Comparison of ENCODE assay signal across 10 mouse cellular contexts in the genomic region with DNA sequence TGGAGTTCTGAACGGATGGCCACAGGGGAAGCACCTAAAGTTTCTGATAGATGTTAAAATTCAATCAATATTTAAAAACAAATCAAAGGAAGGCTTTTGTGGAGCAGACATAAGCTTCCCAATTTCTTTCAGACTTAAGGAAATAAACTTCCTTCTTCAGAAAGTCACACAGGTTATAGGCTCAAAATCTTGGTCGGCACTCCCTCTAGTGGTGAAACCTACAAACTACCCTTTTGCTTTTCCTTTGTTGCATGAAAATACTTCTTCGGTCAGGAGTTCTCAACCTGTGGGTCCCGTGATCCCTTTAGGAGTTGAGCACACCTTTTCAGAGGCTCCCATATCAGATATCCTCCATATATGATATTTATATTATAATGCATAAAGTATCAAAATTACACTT.
DNase-seq lines count a peak whose midpoint lies in the region; ATAC-seq and TF ChIP-seq lines count a peak whose summit lies in the region.
"Had no signal": no experiment of that assay in that cellular context is flagged by ENCODE, and none has a peak within 500 bp of the region (broad histone marks: within the 10 kb centered on the region; RNA-seq: fewer than 3 reads in every experiment).

No protein-coding gene starts in this region.

- DNase-seq in layer of hippocampus, adult 2 months (ENCODE audit: low spot score in 2 of 2), result peak; percentile 26 to 32
- DNase-seq in layer of hippocampus, adult 9-11 months, result no peak
- peak; percentile 34 for DNase-seq in ES-E14 (ENCODE audit: low read depth, low spot score)
- DNase-seq in brain, embryonic 14.5 days (ENCODE audit: low read depth), result peak; percentile 73
- DNase-seq in kidney, postnatal 4 days, result peak; percentile 6 to 14
- DNase-seq in retina, adult 2 months (ENCODE audit: low read depth, low spot score), result peak; percentile 6
- no peak for DNase-seq in thymus, postnatal 10 days (ENCODE audit: low spot score in 2 of 2)

- H3K4me2 ChIP-seq in forebrain, embryonic 12.5 days, result no peak overlapping the region
- H3K4me2 ChIP-seq: embryonic facial prominence, embryonic 12.5 days; limb, embryonic 12.5 days had no signal

- H3K9me3 ChIP-seq in ES-E14 (ENCODE audit: control insufficient read depth, insufficient read depth, low read depth, low read length), result no peaks in the 10 kb centered on the region
- H3K9me3 ChIP-seq in forebrain, embryonic 12.5 days, result no peaks in the 10 kb centered on the region
- H3K9me3 ChIP-seq: embryonic facial prominence, embryonic 12.5 days; limb, embryonic 12.5 days had no signal

- H3K4me1 ChIP-seq in ES-E14 (ENCODE audit: control insufficient read depth in 2 of 2, insufficient read depth in 2 of 2, low read length in 2 of 2, poor library complexity in 1 of 2), result no peaks in the 10 kb centered on the region
- H3K4me1 ChIP-seq in forebrain, embryonic 12.5 days, result no peaks in the 10 kb centered on the region
- H3K4me1 ChIP-seq: embryonic facial prominence, embryonic 12.5 days; limb, embryonic 12.5 days had no signal

- peak; percentile 49; the same call in 1 of the 2 replicates for ATAC-seq in forebrain, embryonic 12.5 days (ENCODE audit: low FRiP score)

- H3K27me3 ChIP-seq in forebrain, embryonic 12.5 days, result no peaks in the 10 kb centered on the region
- H3K27me3 ChIP-seq: embryonic facial prominence, embryonic 12.5 days; limb, embryonic 12.5 days had no signal

- peak; percentile 86 for TF ChIP-seq CTCF in layer of hippocampus, adult 2 months (conservative IDR thresholded peaks at IDR 0.05)
- TF ChIP-seq CTCF in brain, embryonic 14.5 days (IDR thresholded peaks at IDR 0.05; ENCODE audit: borderline replicate concordance, extremely low read depth, insufficient read depth, insufficient read length), result peak; percentile 49; the same call in 1 of the 2 replicates

- no peak overlapping the region for H3K27ac ChIP-seq in layer of hippocampus, adult 2 months
- H3K27ac ChIP-seq in ES-E14 (ENCODE audit: insufficient read depth, low read depth, low read length, poor library complexity, severe bottlenecking), result no peak overlapping the region
- no peak overlapping the region for H3K27ac ChIP-seq in forebrain, embryonic 12.5 days
- H3K27ac ChIP-seq: embryonic facial prominence, embryonic 12.5 days; limb, embryonic 12.5 days had no signal

- 34% methylated on average over 4 of the region's 4 CpGs for WGBS in forebrain, embryonic 12.5 days

- no peak for TF ChIP-seq POLR2A in brain, embryonic 14.5 days (IDR thresholded peaks at IDR 0.05; ENCODE audit: borderline replicate concordance, extremely low read depth, insufficient read depth, insufficient read length, poor library complexity, severe bottlenecking)

- no peaks in the 10 kb centered on the region for H3K36me3 ChIP-seq in ES-E14 (ENCODE audit: control insufficient read depth, insufficient read depth, low read length, poor library complexity, severe bottlenecking)
- no peaks in the 10 kb centered on the region for H3K36me3 ChIP-seq in forebrain, embryonic 12.5 days (replicated peaks)
- H3K36me3 ChIP-seq: embryonic facial prominence, embryonic 12.5 days; limb, embryonic 12.5 days had no signal

- no peak overlapping the region for H3K9ac ChIP-seq in ES-E14 (ENCODE audit: insufficient read depth, low read depth, low read length, poor library complexity, severe bottlenecking)
- H3K9ac ChIP-seq in forebrain, embryonic 12.5 days, result no peak overlapping the region
- H3K9ac ChIP-seq: embryonic facial prominence, embryonic 12.5 days; limb, embryonic 12.5 days had no signal

- in situ Hi-C loops in ES-E14 (cut with MboI; ENCODE audit: low sequenced_read_pairs in 2 of 2, unreplicated experiment in 2 of 2), result loop anchor here in 1 of 2 experiments (25.0 kb wide), 1 partner anchor 1174 kb away; no protein-coding TSS in a partner anchor

- no peak overlapping the region for H3K4me3 ChIP-seq in layer of hippocampus, adult 2 months
- no peak overlapping the region for H3K4me3 ChIP-seq in ES-E14 (ENCODE audit: insufficient read depth in 1 of 2, low read depth in 1 of 2, low read length in 2 of 2, poor library complexity in 1 of 2, severe bottlenecking in 1 of 2)
- no peak overlapping the region for H3K4me3 ChIP-seq in forebrain, embryonic 12.5 days (replicated peaks)
- H3K4me3 ChIP-seq: embryonic facial prominence, embryonic 12.5 days; limb, embryonic 12.5 days had no signal

TF ChIP-seq in ES-E14, 5 proteins besides CTCF, POLR2A, EP300 and RAD21:
- no peak for TF ChIP-seq ZNF384 (IDR thresholded peaks at IDR 0.05; ENCODE audit: low read depth, low read length)
- no peak for TF ChIP-seq CHD2 (IDR thresholded peaks at IDR 0.05; ENCODE audit: low read depth, low read length)
- no peak for TF ChIP-seq ZC3H11A (IDR thresholded peaks at IDR 0.05; ENCODE audit: borderline replicate concordance, low read depth, low read length)
- TF ChIP-seq MAFK (IDR thresholded peaks at IDR 0.05; ENCODE audit: insufficient read depth, low read depth, low read length), result no peak
- no peak for TF ChIP-seq HCFC1 (IDR thresholded peaks at IDR 0.05; ENCODE audit: borderline replicate concordance, insufficient read depth, low read length)

Comparison
In these comparisons a context has a peak if more than half of its experiments do, and no peak if none do; other contexts are left out.
1. DNase-seq: peak in layer of hippocampus, adult 2 months (2 of 2), ES-E14 (single experiment), brain, embryonic 14.5 days (single experiment), kidney, postnatal 4 days (2 of 2) and retina, adult 2 months (single experiment); none in layer of hippocampus, adult 9-11 months (single experiment) and thymus, postnatal 10 days (0 of 2).